Mouse (Mus musculus) lung, adult 2 months (tissue): ENCODE data around the gene Irf9.

Experiments used
- CTCF ChIP-seq: fragments of 200-500 bp; IDR thresholded peaks from 2 replicates; pipeline ENCODE4 v1.5.1; 2011; ENCODE audit warnings: mild to moderate bottlenecking, low read length, control low read depth; ENCODE audit not compliant: insufficient read depth
- POLR2A ChIP-seq: fragments of 200-500 bp; IDR thresholded peaks from 2 replicates; pipeline ENCODE4 v1.6.1; 2011; ENCODE audit warnings: low read depth, mild to moderate bottlenecking, control low read depth, low read length, borderline replicate concordance; ENCODE audit errors: extremely low read depth

DNA sequence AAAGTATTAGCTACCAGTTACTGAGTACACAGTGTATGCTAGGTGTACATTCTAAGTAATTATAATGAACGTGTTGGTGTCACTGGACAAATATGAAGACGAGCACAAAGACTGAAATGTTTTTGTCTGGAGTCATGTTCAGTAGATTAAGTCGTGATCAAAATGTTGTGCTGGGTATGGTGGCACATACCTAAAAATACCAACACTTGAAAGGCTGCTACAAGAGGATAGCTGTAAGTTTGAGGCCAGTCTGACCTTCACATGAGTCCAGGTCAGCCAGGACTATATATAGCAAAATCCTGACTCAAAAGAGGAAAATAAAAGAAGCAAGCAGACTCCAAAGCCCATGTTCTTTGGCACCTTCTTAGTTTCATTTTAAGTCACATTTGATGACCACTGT is 53.6 kb downstream of the Irf9 start:
- TF ChIP-seq POLR2A: no peak
- no peak for TF ChIP-seq CTCF
